Mouse (Mus musculus): Measurements from ENCODE around the gene Nrip3. TPM values are rescaled to one million over a fixed set of nuclear protein-coding genes. Genes with fewer than 3 reads are reported as not detected.

The Nrip3 gene
- polyA plus RNA-seq, 1 experiment: 0.48 TPM

DNA sequence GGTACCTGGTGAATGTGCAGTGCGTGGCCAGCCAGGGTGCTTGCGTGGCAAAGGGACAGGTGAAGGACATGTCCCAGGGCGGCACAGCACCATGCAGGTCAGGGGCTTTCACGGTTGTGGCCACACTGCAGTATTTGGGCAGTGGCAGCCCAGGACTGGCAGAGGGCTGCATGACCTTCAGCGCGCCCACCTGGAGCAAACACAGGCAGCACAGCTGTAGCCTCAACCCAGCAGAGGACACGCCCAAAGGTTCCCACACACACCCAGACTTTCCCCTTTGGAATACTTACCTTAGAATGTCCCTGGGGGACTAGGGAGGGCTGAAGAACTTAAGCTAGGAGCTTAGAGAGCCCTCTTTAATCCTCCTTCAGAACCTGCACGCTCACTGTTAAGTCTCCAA, 58.7 kb downstream of the Nrip3 start:
- Histone ChIP-seq H3K4me1 (ENCODE audit: control insufficient read depth) (no peaks in the 10 kb centered on the region), H3K9me3 (ENCODE audit: control insufficient read depth, low read length) (peaks cover 19% of the 10 kb centered on the region), H3K4me3 (replicated peaks) (no peak overlapping the region), H3K27me3 (ENCODE audit: control insufficient read depth) (no peaks in the 10 kb centered on the region), H3K36me3 (ENCODE audit: control insufficient read depth) (no peaks in the 10 kb centered on the region)
- TF ChIP-seq TAL1 (IDR thresholded peaks at IDR 0.05; ENCODE audit: low read length) (no peak), GATA1 (IDR thresholded peaks at IDR 0.05; ENCODE audit: low read length) (no peak)

DNA sequence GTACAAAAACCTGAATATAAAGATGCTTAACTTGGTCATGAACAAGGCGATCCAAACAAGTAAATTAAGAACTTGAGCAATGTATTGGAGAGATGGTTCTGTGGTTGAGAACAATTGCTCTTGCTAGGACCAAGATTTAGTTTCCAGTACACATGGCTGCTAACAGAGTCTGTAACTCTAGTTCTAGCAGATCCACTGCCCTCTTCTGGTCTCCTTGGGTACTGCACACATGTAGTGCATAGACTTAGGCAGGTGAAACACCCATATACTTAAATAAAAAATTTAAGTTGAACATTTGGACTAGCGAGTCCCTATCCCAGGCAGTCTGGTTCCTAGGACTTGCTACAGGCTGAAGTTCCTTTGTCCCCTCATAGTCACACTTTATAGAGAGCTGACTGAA, 59.2 kb downstream of the Nrip3 start:
- no peaks in the 10 kb centered on the region for H3K4me1 ChIP-seq (ENCODE audit: control insufficient read depth)
- H3K4me3 ChIP-seq (replicated peaks): no peak overlapping the region
- H3K9me3 ChIP-seq (ENCODE audit: control insufficient read depth, low read length): peaks cover 19% of the 10 kb centered on the region
- no peaks in the 10 kb centered on the region for H3K36me3 ChIP-seq (ENCODE audit: control insufficient read depth)
- no peak for TF ChIP-seq GATA1 (IDR thresholded peaks at IDR 0.05; ENCODE audit: low read length)
- no peaks in the 10 kb centered on the region for H3K27me3 ChIP-seq (ENCODE audit: control insufficient read depth)

DNA sequence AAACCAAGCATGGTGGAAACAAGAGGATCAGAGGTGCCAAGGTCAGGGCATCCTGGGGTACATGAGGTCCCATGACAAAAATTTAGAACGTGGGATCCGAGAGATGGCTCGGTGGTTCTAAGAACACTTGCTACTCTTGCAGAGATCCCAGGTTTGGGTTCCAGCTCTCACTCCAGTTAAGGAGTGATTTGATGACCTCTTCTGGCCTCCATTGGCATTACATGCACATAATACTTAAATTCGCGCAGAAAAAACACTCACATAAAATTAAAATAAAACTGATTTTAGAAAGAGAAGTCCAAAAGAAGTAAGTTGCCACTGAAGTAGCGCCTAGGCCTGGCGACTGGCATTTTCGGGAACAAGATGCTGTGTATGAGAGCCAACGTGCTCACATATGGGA, 62.5 kb downstream of the Nrip3 start:
- TF ChIP-seq TAL1 (IDR thresholded peaks at IDR 0.05; ENCODE audit: low read length) (no peak), GATA1 (IDR thresholded peaks at IDR 0.05; ENCODE audit: low read length) (no peak)
- no peaks in the 10 kb centered on the region for H3K36me3 ChIP-seq (ENCODE audit: control insufficient read depth)
- no peaks in the 10 kb centered on the region for H3K27me3 ChIP-seq (ENCODE audit: control insufficient read depth)
- H3K9me3 ChIP-seq (ENCODE audit: control insufficient read depth, low read length): peaks cover 19% of the 10 kb centered on the region
- H3K4me1 ChIP-seq (ENCODE audit: control insufficient read depth): no peaks in the 10 kb centered on the region
- no peak overlapping the region for H3K4me3 ChIP-seq (replicated peaks)

DNA sequence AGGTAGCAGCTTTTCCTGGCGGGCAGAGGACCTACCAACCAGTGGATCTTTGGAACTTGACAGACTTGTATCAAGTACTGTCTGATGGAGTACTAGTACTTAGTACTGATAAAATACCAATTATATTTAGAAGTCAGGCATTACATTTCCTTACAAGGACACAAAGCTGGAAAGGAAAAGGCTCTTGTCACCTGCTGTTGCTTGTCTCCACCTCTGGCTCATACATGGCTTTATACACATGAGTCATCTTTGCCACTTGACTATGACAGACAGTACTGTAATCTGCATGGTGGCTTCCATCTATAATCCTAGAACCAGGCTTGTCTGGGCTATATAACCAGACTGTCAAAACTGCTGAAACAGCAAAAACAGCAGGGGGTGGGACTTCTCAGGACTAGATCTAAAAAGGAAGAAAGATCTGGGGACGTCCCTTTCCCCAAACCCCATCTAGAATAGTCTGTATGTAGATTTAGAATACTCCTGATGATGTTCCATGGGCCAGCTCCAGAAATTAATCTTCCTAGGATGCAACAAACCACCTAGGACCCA, 68.3 kb downstream of the Nrip3 start:
- Histone ChIP-seq H3K4me1 (ENCODE audit: control insufficient read depth) (peaks cover 4% of the 10 kb centered on the region), H3K27me3 (ENCODE audit: control insufficient read depth) (no peaks in the 10 kb centered on the region), H3K9me3 (ENCODE audit: control insufficient read depth, low read length) (no peaks in the 10 kb centered on the region), H3K4me3 (replicated peaks) (no peak overlapping the region), H3K36me3 (ENCODE audit: control insufficient read depth) (peaks cover 51% of the 10 kb centered on the region)
- TF ChIP-seq TAL1 (IDR thresholded peaks at IDR 0.05; ENCODE audit: low read length) (no peak), GATA1 (IDR thresholded peaks at IDR 0.05; ENCODE audit: low read length) (no peak)

DNA sequence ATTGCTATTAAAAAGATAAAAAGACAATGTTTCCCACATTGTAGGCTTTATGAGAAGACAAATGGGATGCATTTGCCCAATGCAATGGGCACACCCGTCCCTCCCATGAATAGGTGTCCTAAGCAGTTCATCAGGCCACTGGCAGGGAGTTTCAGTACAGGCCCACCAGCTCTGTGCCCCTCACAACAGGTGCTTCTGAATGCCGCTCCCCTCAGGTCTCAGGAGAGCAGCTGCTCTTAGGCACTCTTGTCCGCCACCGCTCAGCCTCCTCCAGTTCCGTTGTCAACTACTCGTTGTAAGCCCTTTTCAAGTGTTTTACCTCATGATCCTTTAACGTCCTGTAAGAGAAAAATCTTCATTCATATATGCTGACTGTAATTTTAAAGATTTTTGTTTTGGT, 69.6 kb downstream of the Nrip3 start:
- Histone ChIP-seq H3K27me3 (ENCODE audit: control insufficient read depth) (no peaks in the 10 kb centered on the region), H3K9me3 (ENCODE audit: control insufficient read depth, low read length) (no peaks in the 10 kb centered on the region), H3K36me3 (ENCODE audit: control insufficient read depth) (peaks cover 64% of the 10 kb centered on the region), H3K4me1 (ENCODE audit: control insufficient read depth) (peaks cover 12% of the 10 kb centered on the region), H3K4me3 (replicated peaks) (no peak overlapping the region)
- TF ChIP-seq TAL1 (IDR thresholded peaks at IDR 0.05; ENCODE audit: low read length) (no peak), GATA1 (IDR thresholded peaks at IDR 0.05; ENCODE audit: low read length) (no peak)

DNA sequence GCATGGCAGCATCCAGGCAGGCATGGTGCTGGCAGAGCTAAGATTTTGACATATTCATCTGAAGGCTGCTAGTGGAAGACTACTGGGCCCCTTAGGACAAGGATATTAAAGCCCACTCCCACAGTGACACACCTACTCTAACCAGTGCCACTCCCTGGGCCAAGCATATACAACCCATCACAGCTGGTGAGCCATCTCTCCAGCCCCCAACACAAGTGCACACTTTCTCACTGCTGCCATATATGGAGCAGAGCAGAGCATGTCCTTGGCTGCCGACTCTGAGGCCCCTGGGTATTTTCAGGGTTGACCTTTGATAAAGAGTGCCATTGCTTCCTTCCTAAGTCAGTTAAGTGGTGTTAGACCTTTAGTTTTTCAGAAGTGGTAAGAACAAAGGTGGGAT, 71.8 kb downstream of the Nrip3 start:
- no peak for TF ChIP-seq GATA1 (IDR thresholded peaks at IDR 0.05; ENCODE audit: low read length)
- TF ChIP-seq TAL1 (IDR thresholded peaks at IDR 0.05; ENCODE audit: low read length): no peak
- Histone ChIP-seq H3K36me3 (ENCODE audit: control insufficient read depth) (peaks cover 82% of the 10 kb centered on the region), H3K27me3 (ENCODE audit: control insufficient read depth) (no peaks in the 10 kb centered on the region), H3K4me1 (ENCODE audit: control insufficient read depth) (peaks cover 30% of the 10 kb centered on the region), H3K9me3 (ENCODE audit: control insufficient read depth, low read length) (no peaks in the 10 kb centered on the region), H3K4me3 (replicated peaks) (no peak overlapping the region)

DNA sequence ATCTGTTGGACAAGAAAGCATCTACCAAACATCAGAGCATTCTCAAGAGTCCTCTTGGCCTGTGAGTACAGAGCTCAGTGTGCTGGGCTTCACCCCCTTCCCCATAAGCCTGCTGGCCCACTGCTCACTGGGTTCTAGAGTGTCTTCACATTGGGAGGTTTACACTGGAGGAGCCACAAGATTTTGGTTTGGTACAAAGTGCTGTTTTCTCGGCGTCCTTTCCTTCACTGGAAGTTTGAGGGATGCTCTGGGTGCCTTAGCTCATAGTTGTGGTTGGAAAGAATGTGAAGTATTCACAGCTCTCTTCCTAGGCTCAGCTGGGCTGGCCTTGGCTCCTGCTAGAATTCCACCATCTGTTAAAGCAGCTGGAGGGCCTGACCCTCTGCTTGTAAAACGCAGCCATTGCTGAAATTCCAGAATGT, 72.9 kb downstream of the Nrip3 start:
- Histone ChIP-seq H3K4me1 (ENCODE audit: control insufficient read depth) (peaks cover 41% of the 10 kb centered on the region), H3K4me3 (replicated peaks) (no peak overlapping the region), H3K27me3 (ENCODE audit: control insufficient read depth) (no peaks in the 10 kb centered on the region), H3K9me3 (ENCODE audit: control insufficient read depth, low read length) (no peaks in the 10 kb centered on the region), H3K36me3 (ENCODE audit: control insufficient read depth) (peaks cover 82% of the 10 kb centered on the region)
- TF ChIP-seq TAL1 (IDR thresholded peaks at IDR 0.05; ENCODE audit: low read length): no peak
- TF ChIP-seq GATA1 (IDR thresholded peaks at IDR 0.05; ENCODE audit: low read length): no peak

Other genes starting within 250 kb of the Nrip3 start
- gene St5, start 78.4 kb downstream of the Nrip3 start, polyA plus RNA-seq (2012): 1.1 and 1.3 TPM in 2 replicates
- gene Akip1, start 78.3 kb downstream of the Nrip3 start, polyA plus RNA-seq (2012): 7.5 and 10.3 TPM in 2 replicates
- not detected in 2 replicates for gene BC051019, start 58.2 kb downstream of the Nrip3 start, polyA plus RNA-seq (2012)
- gene Ascl3, start 50.3 kb downstream of the Nrip3 start, polyA plus RNA-seq (2012): 0.11 and 0.28 TPM in 2 replicates
- 0.19 and 0.51 TPM in 2 replicates for gene Tmem9b, start 29.1 kb downstream of the Nrip3 start, polyA plus RNA-seq (2012)
- not detected in 2 replicates for gene Scube2, start 83.7 kb upstream of the Nrip3 start, polyA plus RNA-seq (2012)
- gene Dennd5a, start 178.4 kb upstream of the Nrip3 start, polyA plus RNA-seq (2012): 0.45 and 0.60 TPM in 2 replicates
- 1.0 and 1.3 TPM in 2 replicates for gene Tmem41b, start 204.9 kb upstream of the Nrip3 start, polyA plus RNA-seq (2012)
- gene Ipo7, start 236.2 kb upstream of the Nrip3 start, polyA plus RNA-seq (2012): 0.84 and 1.4 TPM in 2 replicates

Data from erythroblast, embryonic 14.5 days (primary cell).